Mouse (Mus musculus) cerebellum, postnatal 14 days (tissue): Measurements from ENCODE around the gene Scrg1.
"Not testable (repeated sequence)": the region's sequence is repeated elsewhere in the genome, so short reads cannot be mapped to it uniquely, and the experiment has no call there.

Experiments used
- DNase-seq, 2 experiments: peaks; one replicate each; pipeline ENCODE4 v3.0.0; 2021; ENCODE audit warnings: mixed read lengths in 2 of 2

Gene Scrg1

GRCm38 (mm10) chr8:57511316-57512118 lies 55.8 kb downstream of the Scrg1 start, which contains the start of gene Hmgb2:
Hmgb2 (plus strand) TSS chr8:57511907.
- DNase-seq, result peak; percentile 100

- peak in 1 of 2 experiments; percentile 65 for DNase-seq
Measured at GRCm38 (mm10) chr8:57512141-57513056, 56.7 kb downstream of the Scrg1 start.

DNA sequence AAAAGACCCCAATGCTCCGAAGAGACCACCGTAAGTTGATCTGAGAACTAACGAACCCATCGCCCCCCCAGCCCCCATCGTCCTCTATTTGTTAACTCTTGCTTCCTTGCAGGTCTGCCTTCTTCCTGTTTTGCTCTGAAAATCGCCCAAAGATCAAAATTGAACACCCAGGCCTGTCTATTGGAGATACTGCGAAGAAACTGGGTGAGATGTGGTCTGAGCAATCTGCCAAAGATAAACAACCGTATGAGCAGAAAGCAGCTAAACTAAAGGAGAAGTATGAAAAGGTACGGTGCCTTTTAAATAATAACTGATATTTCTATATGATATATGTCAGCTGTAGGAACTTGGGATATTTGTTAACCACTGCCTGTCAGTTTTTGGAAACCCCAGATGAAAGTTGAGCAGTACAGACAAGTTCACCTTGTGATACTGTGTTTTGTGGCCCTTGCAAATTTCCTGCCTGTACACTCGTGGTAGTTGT lies 57.5 kb downstream of the Scrg1 start:
- DNase-seq, result not testable (repeated sequence)

- not testable (repeated sequence) for DNase-seq
Measured at GRCm38 (mm10) chr8:57516685-57517084, 61.0 kb downstream of the Scrg1 start.

DNA sequence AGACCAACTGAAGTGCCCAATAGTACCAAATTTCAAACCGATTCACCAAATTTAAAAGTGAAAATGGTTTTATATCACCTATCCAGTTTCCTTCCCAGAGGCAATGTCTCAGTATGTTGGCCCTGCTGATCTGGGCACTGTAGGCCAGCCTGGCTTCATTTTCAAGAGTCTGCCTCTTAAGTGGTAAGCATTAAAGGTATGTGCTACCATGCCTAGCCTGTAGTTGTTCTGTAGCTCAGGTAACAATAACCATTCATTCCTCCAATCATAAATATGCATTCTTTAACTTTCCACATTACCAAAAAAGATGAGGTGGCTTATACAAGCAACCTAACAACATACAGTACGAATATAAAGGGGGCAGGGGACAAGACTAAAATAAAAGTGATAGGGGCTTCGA lies 62.0 kb downstream of the Scrg1 start:
- DNase-seq, result no peak

DNA sequence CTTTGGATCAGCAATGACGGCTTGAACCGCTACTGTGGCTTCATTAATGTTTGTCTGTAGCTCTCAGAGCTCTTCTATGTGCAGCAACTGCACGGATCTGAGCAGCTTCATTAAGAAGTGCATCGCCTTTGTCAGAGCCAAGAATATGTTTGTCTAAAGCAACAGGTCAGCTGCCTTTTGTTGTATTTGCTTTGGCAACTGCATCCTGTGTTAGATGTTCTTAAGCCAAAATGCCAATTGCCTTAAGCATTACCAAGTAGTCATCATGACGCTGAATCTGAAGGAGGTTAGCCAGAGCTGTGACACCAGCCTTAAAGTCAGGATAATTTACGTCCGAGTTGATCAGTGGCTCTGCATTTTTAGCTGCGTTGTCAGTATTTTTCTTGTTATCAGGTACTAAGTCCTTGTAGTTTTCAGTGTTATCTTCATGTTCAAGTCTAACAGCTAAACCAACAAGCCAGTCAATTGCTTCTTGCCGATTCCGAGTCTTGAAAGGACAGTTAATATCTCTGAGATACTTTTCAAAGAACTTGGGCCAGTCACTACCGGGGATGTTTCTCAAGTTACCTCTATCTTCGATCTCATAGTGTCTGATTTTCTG lies 64.6 kb downstream of the Scrg1 start:
- DNase-seq, result no peak
